Mouse (Mus musculus) heart, postnatal 0 days (tissue): ENCODE measurements around the gene Fzd2.

Source experiments
- CTCF ChIP-seq: IDR thresholded peaks from 2 replicates; pipeline ENCODE4 v1.5.1; 2016; ENCODE audit warnings: antibody characterized with exemption, control low read depth, low read depth
- EP300 ChIP-seq: IDR thresholded peaks from 2 replicates; pipeline ENCODE4 v1.6.1; 2016; ENCODE audit warnings: antibody characterized with exemption, low read depth

DNA sequence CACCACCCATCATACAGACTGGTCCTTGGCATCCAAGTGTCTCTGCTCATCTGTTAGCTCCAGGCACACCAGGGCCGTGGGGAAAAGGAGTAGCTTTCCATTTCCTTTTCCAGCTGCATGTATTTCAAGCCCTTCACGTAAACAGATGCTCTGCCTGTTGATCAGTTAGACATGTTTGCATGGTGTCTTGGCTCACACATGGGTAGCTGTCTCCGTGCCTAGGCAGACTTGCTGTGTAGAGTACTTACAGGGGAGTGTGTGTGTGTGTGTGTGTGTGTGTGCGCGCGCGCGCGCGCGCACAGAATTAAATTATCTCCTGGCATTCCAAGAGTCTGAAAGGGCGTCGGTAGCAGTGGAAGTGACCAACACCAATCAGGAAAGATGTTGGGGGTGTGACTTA, 42.0 kb downstream of the Fzd2 start:
- no peak for TF ChIP-seq CTCF
- TF ChIP-seq EP300: no peak
